8 mouse cellular contexts compared by ENCODE assay signal in the genomic region with DNA sequence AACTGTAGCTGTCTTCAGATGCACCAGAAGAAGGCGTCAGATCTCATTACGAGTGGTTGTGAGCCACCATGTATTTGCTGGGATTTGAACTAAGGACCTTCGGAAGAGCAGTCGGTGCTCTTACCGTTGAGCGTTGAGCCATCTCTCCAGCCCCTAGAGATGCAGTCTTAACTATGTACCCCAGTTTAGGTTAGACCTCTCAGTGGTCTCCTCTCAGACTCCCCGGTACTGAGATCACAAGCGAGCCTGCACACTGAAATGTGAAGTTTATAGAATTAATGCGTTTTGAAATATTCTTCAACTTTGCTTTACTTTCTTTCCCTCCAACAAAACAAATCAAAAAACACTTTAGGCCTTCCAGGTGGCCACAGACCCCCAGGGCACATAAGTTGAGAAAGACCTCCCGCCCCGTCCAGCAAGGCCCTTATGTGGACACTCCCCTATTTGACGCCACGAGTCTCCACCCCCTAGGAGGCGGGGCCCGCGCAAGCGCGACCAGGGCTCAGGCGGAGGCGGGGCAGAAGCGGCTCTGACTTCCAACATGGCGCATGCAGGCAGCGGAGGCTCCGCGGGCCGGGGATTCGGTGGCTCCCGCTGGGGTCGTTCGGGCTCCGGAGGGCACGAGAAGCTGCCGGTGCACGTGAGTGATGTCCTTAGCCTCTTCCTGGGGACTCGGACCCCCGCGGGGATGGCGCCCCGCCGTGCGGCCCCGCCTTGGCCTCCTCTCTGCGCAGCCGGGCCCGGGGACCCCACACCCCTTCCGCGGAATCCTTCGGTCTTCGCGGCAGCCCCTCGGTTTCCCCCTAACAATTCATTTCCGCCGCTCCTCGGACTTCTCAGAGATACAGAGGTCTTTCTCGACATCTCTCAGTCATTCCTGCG. TPM values are rescaled to one million over a fixed set of nuclear protein-coding genes. Genes with fewer than 3 reads are reported as not detected.
DNase-seq lines count a peak whose midpoint lies in the region; ATAC-seq and TF ChIP-seq lines count a peak whose summit lies in the region.

TSS of gene Sin3b (plus strand) at position 517 of the 882 bp plus-strand sequence.

- peak within 1 kb of the TSS; percentile 98 for H3K9ac ChIP-seq in heart, embryonic 11.5 days (ENCODE audit: low read depth, low read length)
- H3K9ac ChIP-seq in kidney, embryonic 16.5 days (replicated peaks; ENCODE audit: low read length): peak within 1 kb of the TSS; percentile 92
- peak within 1 kb of the TSS; percentile 94 for H3K9ac ChIP-seq in liver, adult 2 months (ENCODE audit: low read depth, low read length)

- H3K4me3 ChIP-seq in erythroblast, embryonic 14.5 days (replicated peaks): peak within 1 kb of the TSS; percentile 86
- H3K4me3 ChIP-seq in heart, embryonic 11.5 days (ENCODE audit: low read depth, low read length): peak within 1 kb of the TSS; percentile 97
- H3K4me3 ChIP-seq in kidney, embryonic 16.5 days (ENCODE audit: low read length): peak within 1 kb of the TSS; percentile 92
- H3K4me3 ChIP-seq in liver, adult 2 months (ENCODE audit: insufficient read depth, low read depth, low read length): peak within 1 kb of the TSS; percentile 93
- H3K4me3 ChIP-seq in myocyte: peak within 1 kb of the TSS; percentile 86

- H3K27me3 ChIP-seq in erythroblast, embryonic 14.5 days (ENCODE audit: control insufficient read depth): no peaks in the 10 kb centered on the region
- H3K27me3 ChIP-seq in heart, embryonic 11.5 days (ENCODE audit: control insufficient read depth, insufficient read depth, low read length): no peaks in the 10 kb centered on the region
- no peaks in the 10 kb centered on the region for H3K27me3 ChIP-seq in kidney, embryonic 16.5 days (ENCODE audit: insufficient read depth, low read length)
- no peaks in the 10 kb centered on the region for H3K27me3 ChIP-seq in liver, adult 2 months (ENCODE audit: control insufficient read depth, insufficient read depth, low read length)
- no peaks in the 10 kb centered on the region for H3K27me3 ChIP-seq in myocyte (ENCODE audit: control insufficient read depth, insufficient read depth, insufficient read length)
- H3K27me3 ChIP-seq in splenic B cell, adult 2 months (ENCODE audit: control insufficient read depth, insufficient read depth, low read length, poor library complexity, severe bottlenecking): no peaks in the 10 kb centered on the region

- peak; percentile 70 for TF ChIP-seq POLR2A in brain, embryonic 14.5 days (IDR thresholded peaks at IDR 0.05; ENCODE audit: borderline replicate concordance, extremely low read depth, insufficient read depth, insufficient read length, poor library complexity, severe bottlenecking)
- peak; percentile 86 for TF ChIP-seq POLR2A in liver, adult 2 months (IDR thresholded peaks at IDR 0.05; ENCODE audit: extremely low read depth, insufficient read depth, low read length)
- peak; percentile 96 for TF ChIP-seq POLR2A in myocyte (IDR thresholded peaks at IDR 0.05; ENCODE audit: insufficient read length, low read depth)

- peak within 1 kb of the TSS; percentile 64 for H3ac ChIP-seq in myocyte (ENCODE audit: control insufficient read depth, insufficient read length)

- 13% methylated on average over 56 of the region's 56 CpGs for WGBS in heart, embryonic 11.5 days (ENCODE audit: insufficient replicate concordance)
- 17% methylated on average over 46 of the region's 56 CpGs for WGBS in kidney, embryonic 16.5 days
- 14% methylated on average over 56 of the region's 56 CpGs for WGBS in liver, adult 2 months

- peak; percentile 96 for ATAC-seq in heart, embryonic 11.5 days (replicated peaks; ENCODE audit: insufficient number of reproducible peaks, low FRiP score, low TSS enrichment)
- peak; percentile 98 for ATAC-seq in kidney, embryonic 16.5 days (ENCODE audit: low FRiP score, low TSS enrichment)

- H3K4me1 ChIP-seq in erythroblast, embryonic 14.5 days (ENCODE audit: control insufficient read depth): peaks cover 20% of the 10 kb centered on the region
- peaks cover 5% of the 10 kb centered on the region; the same call in 1 of the 2 replicates for H3K4me1 ChIP-seq in heart, embryonic 11.5 days (ENCODE audit: control insufficient read depth, insufficient read depth, low read length)
- H3K4me1 ChIP-seq in kidney, embryonic 16.5 days (ENCODE audit: insufficient read depth, low read length): peaks cover 10% of the 10 kb centered on the region
- peaks cover 5% of the 10 kb centered on the region; the same call in 1 of the 2 replicates for H3K4me1 ChIP-seq in liver, adult 2 months (ENCODE audit: control insufficient read depth, insufficient read depth, low read length)

- TF ChIP-seq CTCF in brain, embryonic 14.5 days (IDR thresholded peaks at IDR 0.05; ENCODE audit: borderline replicate concordance, extremely low read depth, insufficient read depth, insufficient read length): no peak
- TF ChIP-seq CTCF in liver, adult 2 months (IDR thresholded peaks at IDR 0.05; ENCODE audit: low read depth, low read length): no peak

- peaks cover 4% of the 10 kb centered on the region; the same call in 1 of the 2 replicates for H3K79me2 ChIP-seq in liver, adult 2 months (ENCODE audit: control insufficient read depth, insufficient read depth, low read length)
- H3K79me2 ChIP-seq in myocyte (ENCODE audit: control insufficient read depth, insufficient read depth): peaks cover 9% of the 10 kb centered on the region

- H3K4me2 ChIP-seq in heart, embryonic 11.5 days: peak within 1 kb of the TSS; percentile 96
- peak within 1 kb of the TSS; percentile 93 for H3K4me2 ChIP-seq in kidney, embryonic 16.5 days (replicated peaks; ENCODE audit: low read depth, low read length)
- peak within 1 kb of the TSS; percentile 68 for H3K4me2 ChIP-seq in myocyte (ENCODE audit: low read depth)

- peaks cover 32% of the 10 kb centered on the region for H3K36me3 ChIP-seq in erythroblast, embryonic 14.5 days (ENCODE audit: control insufficient read depth)
- peaks cover 20% of the 10 kb centered on the region for H3K36me3 ChIP-seq in heart, embryonic 11.5 days (ENCODE audit: control insufficient read depth, insufficient read depth, low read length)
- H3K36me3 ChIP-seq in kidney, embryonic 16.5 days (ENCODE audit: insufficient read depth, low read length): peaks cover 31% of the 10 kb centered on the region
- peaks cover 7% of the 10 kb centered on the region for H3K36me3 ChIP-seq in liver, adult 2 months (ENCODE audit: control insufficient read depth, insufficient read depth, low read length)
- peaks cover 11% of the 10 kb centered on the region for H3K36me3 ChIP-seq in myocyte (ENCODE audit: control insufficient read depth, insufficient read depth)
- peaks cover 6% of the 10 kb centered on the region for H3K36me3 ChIP-seq in splenic B cell, adult 2 months (ENCODE audit: control insufficient read depth, insufficient read depth, low read length, poor library complexity, severe bottlenecking)

- no peaks in the 10 kb centered on the region for H3K9me3 ChIP-seq in erythroblast, embryonic 14.5 days (ENCODE audit: control insufficient read depth, low read length)
- no peaks in the 10 kb centered on the region for H3K9me3 ChIP-seq in heart, embryonic 11.5 days (replicated peaks; ENCODE audit: control insufficient read depth, low read length)
- no peaks in the 10 kb centered on the region for H3K9me3 ChIP-seq in kidney, embryonic 16.5 days (ENCODE audit: low read length)

- DNase-seq in B cell, adult 2 months: peak; percentile 99
- peak; percentile 97 for DNase-seq in brain, embryonic 14.5 days (ENCODE audit: low read depth)
- peak; percentile 74 for DNase-seq in liver, adult 2 months (ENCODE audit: extremely low read depth, low read depth, low spot score)
- peak; percentile 94 for DNase-seq in splenic B cell, adult 2 months (ENCODE audit: low read depth, low spot score)

- no peak within 1 kb of the TSS for H3K27ac ChIP-seq in heart, embryonic 11.5 days (ENCODE audit: low read depth, low read length)
- H3K27ac ChIP-seq in kidney, embryonic 16.5 days (ENCODE audit: low read length): no peak within 1 kb of the TSS
- 0 out of 2 replicates have a peak within 1 kb of the TSS, but pooled peaks have one; percentile 24 for H3K27ac ChIP-seq in liver, adult 2 months (replicated peaks; ENCODE audit: insufficient read depth, low read depth, low read length)

TF ChIP-seq in myocyte, 11 proteins besides CTCF, POLR2A, EP300 and RAD21:
- TF ChIP-seq MAX (IDR thresholded peaks at IDR 0.05; ENCODE audit: low read depth) (no peak), REST (IDR thresholded peaks at IDR 0.05; ENCODE audit: insufficient read depth, insufficient read length) (peak; percentile 6), MYOG (IDR thresholded peaks at IDR 0.05; ENCODE audit: control insufficient read depth in 1 of 3, insufficient read depth in 1 of 3, insufficient read length in 2 of 3, low read depth in 2 of 3) (no peak), TCF12 (IDR thresholded peaks at IDR 0.05; ENCODE audit: insufficient read depth, poor library complexity, severe bottlenecking) (no peak), USF1 (IDR thresholded peaks at IDR 0.05; ENCODE audit: low read depth) (no peak), POLR2AphosphoS2 (IDR thresholded peaks at IDR 0.05; ENCODE audit: insufficient read length, low read depth) (peak; percentile 95), TCF3 (IDR thresholded peaks at IDR 0.05; ENCODE audit: insufficient read length, low read depth) (no peak), CEBPB (IDR thresholded peaks at IDR 0.05; ENCODE audit: insufficient read depth, poor library complexity, severe bottlenecking) (no peak), SRF (IDR thresholded peaks at IDR 0.05; ENCODE audit: control insufficient read depth, insufficient read length, low read depth) (peak; percentile 73), E2F4 (IDR thresholded peaks at IDR 0.05; ENCODE audit: insufficient read depth) (no peak), MYOD1 (IDR thresholded peaks at IDR 0.05; ENCODE audit: control insufficient read depth in 1 of 3, insufficient read length in 2 of 3, low read depth in 2 of 3) (no peak)

RNA-seq across cellular contexts. Expression of gene Sin3b, which starts in this region (rescaled TPM):
- polyA plus RNA-seq in brain, embryonic 14.5 days (2012; rRNA removed): 180 and 189 TPM in 2 replicates
- 3.1 and 4.5 TPM in 2 replicates for polyA plus RNA-seq in erythroblast, embryonic 14.5 days (2012)
- polyA plus RNA-seq in heart, embryonic 11.5 days (2014; fragmentation: Nextera tagmentation; extraction: Ambion mirVana): 152 and 153 TPM in 2 replicates
- polyA plus RNA-seq in kidney, embryonic 16.5 days (2015; fragmentation: Nextera tagmentation; extraction: Ambion mirVana): 162 and 182 TPM in 2 replicates
- total RNA-seq in liver, adult 2 months (2014; rRNA removed): 47.9 and 59.7 TPM in 2 replicates
- polyA plus RNA-seq in liver, adult 2 months (2012; rRNA removed): 72.7 and 86.9 TPM in 2 replicates
- 155 TPM for polyA plus RNA-seq in myocyte (2012; fragmentation: generic; extraction: Trizol)

Comparison
In these comparisons a context has a peak if more than half of its experiments do, and no peak if none do; other contexts are left out.
1. RNA of gene Sin3b (polyA plus RNA-seq): 162 to 182 TPM in kidney, embryonic 16.5 days, 180 to 189 TPM in brain, embryonic 14.5 days, 155 TPM in myocyte (single experiment), 152 to 153 TPM in heart, embryonic 11.5 days and 72.7 to 86.9 TPM in liver, adult 2 months; 3.1 to 4.5 TPM in erythroblast, embryonic 14.5 days; every median in the first group is over 10 times any median in the second.
2. Peak in every context shown above with its lines, with median percentiles within 50 percentile points of each other: DNase-seq, POLR2A ChIP-seq, H3K4me3 ChIP-seq, H3K4me2 ChIP-seq and H3K9ac ChIP-seq.